Mouse (Mus musculus): Measurements from ENCODE around the gene Galnt2. TPM values are rescaled to one million over a fixed set of nuclear protein-coding genes. Genes with fewer than 3 reads are reported as not detected.

Gene Galnt2
- 35.0 and 43.7 TPM in 2 replicates for polyA plus RNA-seq (2016; fragmentation: Nextera tagmentation; extraction: Ambion mirVana)

- Histone ChIP-seq H3K4me3 (peak within 1 kb of the TSS; percentile 93), H3K4me1 (peaks cover 39% of the 10 kb centered on the region), H3K9me3 (replicated peaks) (no peaks in the 10 kb centered on the region), H3K36me3 (no peaks in the 10 kb centered on the region), H3K27me3 (ENCODE audit: low read depth, poor library complexity, severe bottlenecking) (0 out of 2 replicates have a peak, but pooled peaks cover 3% of the 10 kb centered on the region), H3K27ac (peak within 1 kb of the TSS; percentile 92)
- DNase-seq (ENCODE audit: low spot score), result peak; percentile 92
- 9% methylated on average over 53 of the region's 53 CpGs for WGBS
Measured at GRCm38 (mm10) chr8:124231176-124231484, at the start of gene Galnt2. TSS of gene Galnt2 (plus strand) at chr8:124231391.

DNA sequence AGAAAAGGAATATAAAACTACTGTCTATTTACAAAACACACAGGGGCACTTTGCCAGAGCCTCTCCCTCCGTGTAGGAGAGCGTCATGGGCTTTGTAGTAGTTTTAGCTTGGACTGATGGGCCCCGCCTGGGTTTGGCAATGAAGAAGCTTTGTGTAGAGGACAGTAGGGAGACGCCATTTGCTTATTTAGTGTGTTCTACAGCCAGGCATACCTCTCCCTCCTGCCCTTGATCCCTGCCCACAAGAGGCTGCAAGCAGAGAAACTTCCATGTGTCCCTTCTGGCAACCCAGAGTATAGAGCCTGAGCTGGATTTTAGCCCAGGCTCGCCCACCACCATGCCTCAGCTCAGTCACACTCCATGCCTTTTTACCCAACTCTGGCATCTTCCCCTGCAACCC, 49.4 kb upstream of the Galnt2 start:
- H3K27ac ChIP-seq, result no peak overlapping the region
- 82% methylated on average over 5 of the region's 5 CpGs for WGBS
- no peak for DNase-seq (ENCODE audit: low spot score)

DNA sequence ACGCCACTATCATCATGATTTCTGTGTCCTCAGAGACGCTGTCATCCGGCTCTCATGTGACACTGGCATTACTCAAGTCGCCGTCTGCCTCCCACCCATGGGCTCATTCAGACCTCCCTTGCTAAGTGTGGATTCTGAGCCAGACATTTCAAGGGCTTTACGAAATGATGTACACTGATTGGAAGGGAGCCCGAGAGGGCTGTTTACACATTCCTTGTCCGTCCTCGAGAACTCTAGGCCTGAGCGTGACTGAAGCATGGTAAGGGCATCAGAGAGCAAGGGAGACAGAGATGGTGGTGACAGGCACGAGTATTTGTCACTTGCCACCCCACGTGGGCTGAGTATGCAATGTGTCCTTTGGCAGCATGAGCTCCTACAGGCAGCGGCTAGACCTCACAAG, 49.0 kb upstream of the Galnt2 start:
- Histone ChIP-seq H3K27ac (no peak overlapping the region), H3K9me3 (replicated peaks) (no peaks in the 10 kb centered on the region), H3K27me3 (ENCODE audit: low read depth, poor library complexity, severe bottlenecking) (no peaks in the 10 kb centered on the region), H3K4me1 (peaks cover 8% of the 10 kb centered on the region; the same call in 1 of the 2 replicates), H3K4me3 (no peak overlapping the region), H3K36me3 (no peaks in the 10 kb centered on the region)
- no peak for DNase-seq (ENCODE audit: low spot score)
- 76% methylated on average over 13 of the region's 13 CpGs for WGBS

More for the DNA sequence above, 49.4 kb upstream of the Galnt2 start:
- peaks cover 8% of the 10 kb centered on the region; the same call in 1 of the 2 replicates for H3K4me1 ChIP-seq
- H3K36me3 ChIP-seq, result no peaks in the 10 kb centered on the region
- no peaks in the 10 kb centered on the region for H3K27me3 ChIP-seq (ENCODE audit: low read depth, poor library complexity, severe bottlenecking)
- H3K4me3 ChIP-seq, result no peak overlapping the region
- H3K9me3 ChIP-seq (replicated peaks), result no peaks in the 10 kb centered on the region

DNA sequence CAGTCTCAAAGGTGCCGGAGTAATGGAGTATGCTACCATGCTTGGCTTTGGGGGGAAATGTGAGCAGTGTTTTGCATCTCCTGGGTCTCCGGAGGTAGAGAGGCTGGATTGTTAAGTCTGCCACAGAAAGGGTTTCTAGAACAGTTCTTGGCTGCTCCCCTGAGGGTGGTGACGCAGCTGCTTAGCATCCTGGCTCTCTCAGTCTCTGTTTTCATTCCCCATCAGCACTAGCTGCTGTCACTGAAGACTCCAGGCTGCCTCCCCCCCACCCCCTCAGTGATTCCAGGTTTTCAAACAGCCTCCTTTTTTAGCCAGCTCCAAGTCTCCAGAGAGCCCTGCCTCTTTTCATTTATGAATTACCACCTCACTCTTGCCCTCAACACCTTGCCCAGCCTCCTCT, 47.1 kb upstream of the Galnt2 start:
- no peak for DNase-seq (ENCODE audit: low spot score)
- WGBS, result 81% methylated on average over 3 of the region's 3 CpGs
- no peaks in the 10 kb centered on the region for H3K9me3 ChIP-seq (replicated peaks)

DNA sequence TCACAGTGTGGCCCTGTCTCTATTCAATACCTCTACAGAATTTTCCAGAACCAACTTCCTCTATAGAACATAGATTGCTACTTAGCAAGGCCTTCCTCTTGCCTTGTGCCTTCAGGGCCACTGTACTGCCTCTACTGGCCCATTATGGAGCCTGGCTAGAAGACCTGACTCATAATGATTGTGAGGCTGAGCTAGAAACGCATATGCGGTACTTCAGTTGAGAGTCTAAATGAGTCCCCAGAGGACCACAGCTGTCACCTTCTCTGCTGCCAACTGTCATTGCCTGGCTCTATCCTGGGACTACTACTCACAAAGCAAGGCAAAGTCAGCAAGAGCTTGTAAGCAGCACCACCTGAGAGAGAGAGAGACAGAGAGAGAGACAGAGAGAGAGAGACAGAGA, 46.7 kb upstream of the Galnt2 start:
- 96% methylated on average over 2 of the region's 2 CpGs for WGBS
- Histone ChIP-seq H3K27ac (no peak overlapping the region), H3K4me3 (no peak overlapping the region), H3K9me3 (replicated peaks) (no peaks in the 10 kb centered on the region), H3K27me3 (ENCODE audit: low read depth, poor library complexity, severe bottlenecking) (no peaks in the 10 kb centered on the region), H3K4me1 (peaks cover 12% of the 10 kb centered on the region), H3K36me3 (no peaks in the 10 kb centered on the region)
- no peak for DNase-seq (ENCODE audit: low spot score)

More for the DNA sequence above, 47.1 kb upstream of the Galnt2 start:
- Histone ChIP-seq H3K36me3 (no peaks in the 10 kb centered on the region), H3K27me3 (ENCODE audit: low read depth, poor library complexity, severe bottlenecking) (no peaks in the 10 kb centered on the region), H3K27ac (no peak overlapping the region), H3K4me3 (no peak overlapping the region), H3K4me1 (peaks cover 10% of the 10 kb centered on the region)

GRCm38 (mm10) chr8:124185081-124185480, 46.1 kb upstream of the Galnt2 start:
- peaks cover 12% of the 10 kb centered on the region for H3K4me1 ChIP-seq
- no peak overlapping the region for H3K4me3 ChIP-seq
- DNase-seq (ENCODE audit: low spot score), result no peak
- no peaks in the 10 kb centered on the region for H3K27me3 ChIP-seq (ENCODE audit: low read depth, poor library complexity, severe bottlenecking)
- no peaks in the 10 kb centered on the region for H3K36me3 ChIP-seq
- H3K9me3 ChIP-seq (replicated peaks), result no peaks in the 10 kb centered on the region
- 94% methylated on average over 6 of the region's 6 CpGs for WGBS
- no peak overlapping the region for H3K27ac ChIP-seq

- DNase-seq (ENCODE audit: low spot score), result no peak
- H3K27me3 ChIP-seq (ENCODE audit: low read depth, poor library complexity, severe bottlenecking), result no peaks in the 10 kb centered on the region
- H3K4me1 ChIP-seq, result peaks cover 9% of the 10 kb centered on the region
- no peaks in the 10 kb centered on the region for H3K36me3 ChIP-seq
- H3K9me3 ChIP-seq (replicated peaks), result no peaks in the 10 kb centered on the region
- H3K4me3 ChIP-seq, result no peak overlapping the region
- H3K27ac ChIP-seq, result no peak overlapping the region
- WGBS, result 95% methylated on average over 7 of the region's 7 CpGs
Measured at GRCm38 (mm10) chr8:124190388-124190787, 40.8 kb upstream of the Galnt2 start.

DNA sequence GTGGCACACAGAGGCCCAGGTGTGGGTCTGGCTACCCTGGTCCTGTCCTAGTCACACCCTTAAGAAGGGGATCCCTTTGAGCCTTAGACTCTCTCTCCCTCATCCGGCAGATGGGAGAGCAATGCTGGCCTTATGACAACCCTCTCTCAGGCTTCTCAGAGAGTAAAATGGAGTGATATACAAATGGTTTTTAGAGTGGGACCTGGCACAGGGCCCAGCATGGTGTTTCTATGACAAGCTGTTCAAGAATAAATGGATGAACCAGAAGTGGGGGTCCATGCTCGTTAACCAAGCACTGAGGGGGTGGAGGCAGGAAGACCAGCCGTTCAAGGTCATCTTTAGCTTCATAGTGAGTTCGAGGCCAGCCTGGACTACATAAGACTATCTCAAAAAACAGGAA, 38.9 kb upstream of the Galnt2 start:
- DNase-seq (ENCODE audit: low spot score), result no peak
- WGBS, result 90% methylated on average over 4 of the region's 4 CpGs
- Histone ChIP-seq H3K27me3 (ENCODE audit: low read depth, poor library complexity, severe bottlenecking) (no peaks in the 10 kb centered on the region), H3K9me3 (replicated peaks) (no peaks in the 10 kb centered on the region), H3K27ac (no peak overlapping the region), H3K4me3 (no peak overlapping the region), H3K4me1 (peaks cover 23% of the 10 kb centered on the region), H3K36me3 (no peaks in the 10 kb centered on the region)

- Histone ChIP-seq H3K9me3 (replicated peaks) (no peaks in the 10 kb centered on the region), H3K27me3 (ENCODE audit: low read depth, poor library complexity, severe bottlenecking) (no peaks in the 10 kb centered on the region), H3K4me3 (no peak overlapping the region), H3K36me3 (no peaks in the 10 kb centered on the region), H3K27ac (peak overlapping the region; percentile 25; the same call in 1 of the 2 replicates), H3K4me1 (peaks cover 23% of the 10 kb centered on the region)
- WGBS, result 88% methylated on average over 10 of the region's 10 CpGs
- no peak for DNase-seq (ENCODE audit: low spot score)
Measured at GRCm38 (mm10) chr8:124192976-124193375, 38.2 kb upstream of the Galnt2 start.

DNA sequence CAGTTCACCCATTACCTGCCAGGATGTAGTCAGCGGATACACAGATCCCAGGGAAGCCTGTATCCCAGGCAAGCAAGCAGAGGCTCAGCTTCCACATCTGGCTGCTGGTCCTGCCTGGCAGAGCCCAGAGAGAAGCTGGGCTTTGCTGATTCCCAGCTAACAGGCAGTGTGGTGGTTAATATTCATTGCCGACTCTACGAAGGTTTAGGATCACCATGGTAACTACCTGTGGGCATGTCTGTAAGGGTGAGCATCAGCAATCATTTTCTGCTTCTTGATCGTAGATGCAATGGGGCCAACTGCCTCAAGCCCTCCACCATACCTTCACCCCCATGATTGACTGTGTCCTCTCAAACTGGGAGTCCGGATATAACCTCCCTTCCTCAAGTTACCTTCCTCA, 37.2 kb upstream of the Galnt2 start:
- Histone ChIP-seq H3K4me3 (no peak overlapping the region), H3K9me3 (replicated peaks) (no peaks in the 10 kb centered on the region), H3K4me1 (peaks cover 25% of the 10 kb centered on the region), H3K36me3 (no peaks in the 10 kb centered on the region), H3K27me3 (ENCODE audit: low read depth, poor library complexity, severe bottlenecking) (no peaks in the 10 kb centered on the region), H3K27ac (no peak overlapping the region)
- WGBS, result 90% methylated on average over 5 of the region's 5 CpGs
- no peak for DNase-seq (ENCODE audit: low spot score)

DNA sequence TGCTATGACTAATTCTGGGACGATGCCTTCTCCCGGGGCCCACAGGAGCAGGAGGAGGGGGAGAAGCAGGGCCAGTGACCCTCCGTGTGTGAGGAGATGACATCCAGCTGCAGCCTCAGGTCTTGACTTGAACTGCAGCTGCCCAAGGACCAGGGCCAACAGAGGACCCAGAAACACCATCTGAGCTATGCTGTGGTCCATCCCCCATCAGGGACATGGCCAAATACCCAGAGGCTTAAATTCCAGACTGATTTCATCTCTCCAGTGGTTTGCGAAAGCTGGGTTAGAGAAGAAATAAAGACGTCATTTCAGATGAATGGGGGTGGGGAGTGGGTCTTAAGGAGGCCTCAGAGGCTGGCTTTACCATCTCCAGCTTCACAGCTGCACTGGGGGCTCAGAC, 35.0 kb upstream of the Galnt2 start:
- no peak for DNase-seq (ENCODE audit: low spot score)
- H3K27ac ChIP-seq, result peak overlapping the region; percentile 38; the same call in 1 of the 2 replicates
- H3K27me3 ChIP-seq (ENCODE audit: low read depth, poor library complexity, severe bottlenecking), result no peaks in the 10 kb centered on the region
- 58% methylated on average over 5 of the region's 5 CpGs for WGBS
- H3K4me3 ChIP-seq, result no peak overlapping the region
- peaks cover 22% of the 10 kb centered on the region for H3K4me1 ChIP-seq
- H3K36me3 ChIP-seq, result no peaks in the 10 kb centered on the region
- no peaks in the 10 kb centered on the region for H3K9me3 ChIP-seq (replicated peaks)

DNA sequence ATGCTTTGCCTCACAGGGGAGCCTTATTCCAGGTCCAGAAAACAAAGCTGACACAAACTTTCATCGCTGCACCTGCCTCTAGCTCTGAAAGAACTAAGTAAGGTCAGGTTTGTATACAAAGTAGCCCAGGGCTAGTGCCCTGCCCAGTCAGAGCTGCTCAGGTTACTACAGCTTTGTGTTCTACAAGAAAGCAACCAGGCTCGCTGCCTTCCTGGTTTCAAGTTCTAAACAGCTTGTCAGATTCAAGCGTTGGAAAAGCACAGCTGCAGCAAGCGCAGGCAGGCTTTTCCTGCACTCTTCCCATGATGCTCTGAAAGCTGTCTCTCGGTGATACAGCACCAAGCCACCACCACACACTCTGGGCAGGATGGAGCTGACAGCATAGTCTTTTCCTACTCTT, 34.4 kb upstream of the Galnt2 start:
- H3K4me3 ChIP-seq, result no peak overlapping the region
- no peaks in the 10 kb centered on the region for H3K36me3 ChIP-seq
- H3K27me3 ChIP-seq (ENCODE audit: low read depth, poor library complexity, severe bottlenecking), result no peaks in the 10 kb centered on the region
- H3K9me3 ChIP-seq (replicated peaks), result no peaks in the 10 kb centered on the region
- no peak for DNase-seq (ENCODE audit: low spot score)
- H3K4me1 ChIP-seq, result peaks cover 22% of the 10 kb centered on the region
- H3K27ac ChIP-seq, result peak overlapping the region; percentile 38; the same call in 1 of the 2 replicates
- 54% methylated on average over 5 of the region's 5 CpGs for WGBS

GRCm38 (mm10) chr8:124198230-124198629, 33.0 kb upstream of the Galnt2 start:
- DNase-seq (ENCODE audit: low spot score), result no peak

DNA sequence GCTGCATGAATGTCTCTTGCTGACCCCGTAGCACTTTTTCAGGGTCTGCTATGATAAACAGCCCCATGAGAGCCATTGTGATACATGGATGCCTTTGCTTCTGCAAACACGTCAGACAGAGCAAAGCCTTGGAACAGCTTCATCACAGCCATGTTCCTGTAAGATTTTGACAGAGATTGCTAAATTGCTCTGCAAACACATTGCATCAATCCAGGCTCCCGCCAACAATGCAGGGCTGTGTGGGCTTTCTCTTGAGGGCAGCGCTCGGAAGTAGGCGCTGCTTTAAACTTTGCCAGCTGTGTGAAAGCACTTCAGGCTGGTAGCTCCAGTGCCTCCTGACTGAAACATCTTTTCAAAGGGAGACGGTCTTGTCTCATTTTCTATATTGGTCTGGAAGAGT, 30.8 kb upstream of the Galnt2 start:
- WGBS, result 79% methylated on average over 7 of the region's 7 CpGs
- Histone ChIP-seq H3K4me1 (peaks cover 17% of the 10 kb centered on the region), H3K27ac (no peak overlapping the region), H3K27me3 (ENCODE audit: low read depth, poor library complexity, severe bottlenecking) (no peaks in the 10 kb centered on the region), H3K9me3 (replicated peaks) (no peaks in the 10 kb centered on the region), H3K36me3 (no peaks in the 10 kb centered on the region), H3K4me3 (no peak overlapping the region)
- DNase-seq (ENCODE audit: low spot score), result no peak

More at GRCm38 (mm10) chr8:124198230-124198629, 33.0 kb upstream of the Galnt2 start:
- H3K4me1 ChIP-seq, result peaks cover 17% of the 10 kb centered on the region
- H3K27me3 ChIP-seq (ENCODE audit: low read depth, poor library complexity, severe bottlenecking), result no peaks in the 10 kb centered on the region
- no peaks in the 10 kb centered on the region for H3K9me3 ChIP-seq (replicated peaks)
- H3K4me3 ChIP-seq, result no peak overlapping the region
- 82% methylated on average over 7 of the region's 7 CpGs for WGBS
- no peaks in the 10 kb centered on the region for H3K36me3 ChIP-seq
- H3K27ac ChIP-seq, result no peak overlapping the region; the same call in 1 of the 2 replicates
